Comparison of ENCODE assay signal across 8 mouse cellular contexts in genomic region chr5:34660591-34661130, GRCm38 (mm10). TPM values are rescaled to one million over a fixed set of nuclear protein-coding genes. Genes with fewer than 3 reads are reported as not detected.
A peak's percentile ranks its signal among the peaks of the same experiment; 100 is the strongest.
DNase-seq lines count a peak whose midpoint lies in the region; ATAC-seq lines count a peak whose summit lies in the region.

No protein-coding gene starts in this region.

- H3K4me1 ChIP-seq in erythroblast, embryonic 14.5 days (ENCODE audit: control insufficient read depth), result peaks cover 42% of the 10 kb centered on the region
- H3K4me1 ChIP-seq in liver, embryonic 12.5 days, result peaks cover 37% of the 10 kb centered on the region

- no peaks in the 10 kb centered on the region for H3K27me3 ChIP-seq in erythroblast, embryonic 14.5 days (ENCODE audit: control insufficient read depth)
- H3K27me3 ChIP-seq in liver, embryonic 12.5 days (replicated peaks), result no peaks in the 10 kb centered on the region

- H3K4me3 ChIP-seq in erythroblast, embryonic 14.5 days (replicated peaks), result peak overlapping the region; percentile 94
- H3K4me3 ChIP-seq in liver, embryonic 12.5 days, result peak overlapping the region; percentile 70

- peak overlapping the region; percentile 93 for H3K27ac ChIP-seq in liver, embryonic 12.5 days

- ATAC-seq in frontal cortex, adult (ENCODE audit: low TSS enrichment), result 0 out of 2 replicates have a peak, but pooled peaks have one; percentile 1
- ATAC-seq in liver, embryonic 12.5 days, result no peak

- no peak for DNase-seq in frontal cortex, adult 2 months (ENCODE audit: extremely low spot score in 1 of 2, low spot score in 1 of 2)
- DNase-seq in 416B (ENCODE audit: low read depth), result peak; percentile 46
- no peak for DNase-seq in cerebellum, adult 9-11 months
- no peak for DNase-seq in retina, embryonic 14.5 days (ENCODE audit: low spot score)
- no peak for DNase-seq in adrenal gland, postnatal 10 days

- H3K9me3 ChIP-seq in erythroblast, embryonic 14.5 days (ENCODE audit: control insufficient read depth, low read length), result no peaks in the 10 kb centered on the region
- no peaks in the 10 kb centered on the region for H3K9me3 ChIP-seq in liver, embryonic 12.5 days (replicated peaks)

- WGBS in liver, embryonic 12.5 days (ENCODE audit: insufficient replicate concordance), result under 1% methylated on average over 57 of the region's 57 CpGs

- H3K9ac ChIP-seq in liver, embryonic 12.5 days, result peak overlapping the region; percentile 81

- H3K4me2 ChIP-seq in liver, embryonic 12.5 days, result peak overlapping the region; percentile 87

- peaks cover 20% of the 10 kb centered on the region for H3K36me3 ChIP-seq in erythroblast, embryonic 14.5 days (ENCODE audit: control insufficient read depth)
- peaks cover 20% of the 10 kb centered on the region for H3K36me3 ChIP-seq in liver, embryonic 12.5 days

RNA-seq across cellular contexts. Expression of gene Grk4, which starts 0.5 kb away (rescaled TPM):
- 3.9 and 4.3 TPM in 2 replicates for polyA plus RNA-seq in frontal cortex, adult 2 months (2012; rRNA removed)
- 0.05 and 0.11 TPM in 2 replicates for polyA plus RNA-seq in erythroblast, embryonic 14.5 days (2012)
- polyA plus RNA-seq in liver, embryonic 12.5 days (2016; fragmentation: Nextera tagmentation; extraction: Ambion mirVana), result 1.2 and 1.4 TPM in 2 replicates
- 1 to 10 TPM; 1.8 to 3.0 TPM for total RNA-seq in adrenal gland, postnatal 10 days (2021)

RNA-seq across cellular contexts. Expression of gene Nop14, which starts 0.7 kb away (rescaled TPM):
- polyA plus RNA-seq in frontal cortex, adult 2 months (2012; rRNA removed), result 19.7 and 20.1 TPM in 2 replicates
- polyA plus RNA-seq in erythroblast, embryonic 14.5 days (2012), result 1.3 TPM in 2 replicates
- polyA plus RNA-seq in liver, embryonic 12.5 days (2016; fragmentation: Nextera tagmentation; extraction: Ambion mirVana), result 26.4 and 27.9 TPM in 2 replicates
- total RNA-seq in adrenal gland, postnatal 10 days (2021), result 10 to 100 TPM; 18.4 to 19.7 TPM

RNA-seq across cellular contexts. Expression of gene Mfsd10, which starts 23.6 kb away (rescaled TPM):
- polyA plus RNA-seq in frontal cortex, adult 2 months (2012; rRNA removed), result 108 and 113 TPM in 2 replicates
- polyA plus RNA-seq in erythroblast, embryonic 14.5 days (2012), result 27.4 and 27.6 TPM in 2 replicates
- 66.8 and 77.4 TPM in 2 replicates for polyA plus RNA-seq in liver, embryonic 12.5 days (2016; fragmentation: Nextera tagmentation; extraction: Ambion mirVana)
- total RNA-seq in adrenal gland, postnatal 10 days (2021), result 10 to 100 TPM; 36.1 to 53.6 TPM
